Comparison of ENCODE assay signal across 14 mouse cellular contexts in genomic region chr11:112197620-112198268, GRCm38 (mm10).
A peak's percentile ranks its signal among the peaks of the same experiment; 100 is the strongest.
DNase-seq lines count a peak whose midpoint lies in the region; ATAC-seq lines count a peak whose summit lies in the region.
"Had no signal": no experiment of that assay in that cellular context is flagged by ENCODE, and none has a peak within 500 bp of the region (broad histone marks: within the 10 kb centered on the region; RNA-seq: fewer than 3 reads in every experiment).

No protein-coding gene starts in this region.

- H3K4me3 ChIP-seq in heart, embryonic 10.5 days = peak overlapping the region; percentile 24; the same call in 1 of the 2 replicates
- no peak overlapping the region for H3K4me3 ChIP-seq in embryonic facial prominence, embryonic 11.5 days (ENCODE audit: low read depth, low read length)
- no peak overlapping the region for H3K4me3 ChIP-seq in hindbrain, embryonic 14.5 days (replicated peaks; ENCODE audit: low read length)
- no peak overlapping the region for H3K4me3 ChIP-seq in neural tube, embryonic 13.5 days
- H3K4me3 ChIP-seq: layer of hippocampus, adult 2 months had no signal

- H3K27me3 ChIP-seq in heart, embryonic 10.5 days (ENCODE audit: insufficient read depth, poor library complexity, severe bottlenecking) = no peaks in the 10 kb centered on the region; the same call in 1 of the 2 replicates
- no peaks in the 10 kb centered on the region; the same call in 1 of the 2 replicates for H3K27me3 ChIP-seq in embryonic facial prominence, embryonic 11.5 days (ENCODE audit: control insufficient read depth, insufficient read depth, low read length)
- H3K27me3 ChIP-seq in hindbrain, embryonic 14.5 days (ENCODE audit: control insufficient read depth, insufficient read depth, low read length) = no peaks in the 10 kb centered on the region
- H3K27me3 ChIP-seq in neural tube, embryonic 13.5 days = peaks cover 6% of the 10 kb centered on the region; the same call in 1 of the 2 replicates
- H3K27me3 ChIP-seq: Patski had no signal

- ATAC-seq in embryonic facial prominence, embryonic 11.5 days (replicated peaks; ENCODE audit: insufficient number of reproducible peaks, low FRiP score, low TSS enrichment, low read depth) = peak; percentile 72; the same call in 1 of the 2 replicates
- ATAC-seq in hindbrain, embryonic 14.5 days (ENCODE audit: low FRiP score) = 0 out of 2 replicates have a peak, but pooled peaks have one; percentile 43
- peak; percentile 88 for ATAC-seq in neural tube, embryonic 13.5 days (ENCODE audit: low read depth)
- ATAC-seq: Patski had no signal

- H3K9ac ChIP-seq in embryonic facial prominence, embryonic 11.5 days (replicated peaks; ENCODE audit: low read length) = no peak overlapping the region
- H3K9ac ChIP-seq in hindbrain, embryonic 14.5 days = no peak overlapping the region
- H3K9ac ChIP-seq in neural tube, embryonic 13.5 days = no peak overlapping the region

- no peak for DNase-seq in heart, embryonic 10.5 days (ENCODE audit: low spot score)
- DNase-seq in heart, postnatal 10 days = no peak
- DNase-seq in embryonic facial prominence, embryonic 11.5 days (ENCODE audit: low spot score) = peak; percentile 37
- DNase-seq in hindbrain, embryonic 14.5 days (ENCODE audit: low spot score) = no peak
- DNase-seq in cerebellum, adult 8-10 months = no peak
- DNase-seq in layer of hippocampus, adult 18-20 months (ENCODE audit: low spot score in 2 of 2) = no peak
- no peak for DNase-seq in frontal cortex, postnatal 25 days (ENCODE audit: low spot score in 2 of 2)
- DNase-seq: gastrocnemius, postnatal 10 days; heart, postnatal 36 days; spleen, adult 18-20 months; thymus, postnatal 36 days had no signal

- no peak overlapping the region for H3K27ac ChIP-seq in heart, embryonic 10.5 days
- H3K27ac ChIP-seq in embryonic facial prominence, embryonic 11.5 days (replicated peaks; ENCODE audit: low read depth, low read length) = no peak overlapping the region
- H3K27ac ChIP-seq in hindbrain, embryonic 14.5 days = no peak overlapping the region
- H3K27ac ChIP-seq in neural tube, embryonic 13.5 days (replicated peaks) = no peak overlapping the region
- H3K27ac ChIP-seq: layer of hippocampus, adult 2 months had no signal

- intact Hi-C loops in heart, postnatal 10 days (cut with DNase I) = no loop called here

- H3K4me2 ChIP-seq in embryonic facial prominence, embryonic 11.5 days (ENCODE audit: low read depth, low read length) = no peak overlapping the region
- peak overlapping the region; percentile 22 for H3K4me2 ChIP-seq in hindbrain, embryonic 14.5 days (replicated peaks)
- H3K4me2 ChIP-seq in neural tube, embryonic 13.5 days = peak overlapping the region; percentile 31

- H3K9me3 ChIP-seq in heart, embryonic 10.5 days = no peaks in the 10 kb centered on the region
- no peaks in the 10 kb centered on the region for H3K9me3 ChIP-seq in embryonic facial prominence, embryonic 11.5 days (replicated peaks; ENCODE audit: control insufficient read depth, low read length)
- H3K9me3 ChIP-seq in hindbrain, embryonic 14.5 days (ENCODE audit: control insufficient read depth, low read length) = no peaks in the 10 kb centered on the region
- no peaks in the 10 kb centered on the region for H3K9me3 ChIP-seq in neural tube, embryonic 13.5 days

- H3K36me3 ChIP-seq in heart, embryonic 10.5 days = no peaks in the 10 kb centered on the region
- no peaks in the 10 kb centered on the region for H3K36me3 ChIP-seq in embryonic facial prominence, embryonic 11.5 days (replicated peaks; ENCODE audit: control insufficient read depth, insufficient read depth, low read depth, low read length)
- no peaks in the 10 kb centered on the region for H3K36me3 ChIP-seq in hindbrain, embryonic 14.5 days (replicated peaks; ENCODE audit: control insufficient read depth, insufficient read depth)
- H3K36me3 ChIP-seq in neural tube, embryonic 13.5 days = no peaks in the 10 kb centered on the region

- 12% methylated on average over 18 of the region's 18 CpGs for WGBS in heart, embryonic 10.5 days
- WGBS in embryonic facial prominence, embryonic 11.5 days = 12% methylated on average over 18 of the region's 18 CpGs
- WGBS in hindbrain, embryonic 14.5 days = 7% methylated on average over 18 of the region's 18 CpGs
- WGBS in neural tube, embryonic 13.5 days = 4% methylated on average over 18 of the region's 18 CpGs

- H3K4me1 ChIP-seq in heart, embryonic 10.5 days = peaks cover 6% of the 10 kb centered on the region; the same call in 1 of the 2 replicates
- H3K4me1 ChIP-seq in embryonic facial prominence, embryonic 11.5 days (ENCODE audit: control insufficient read depth, insufficient read depth, low read length) = no peaks in the 10 kb centered on the region
- H3K4me1 ChIP-seq in hindbrain, embryonic 14.5 days (replicated peaks; ENCODE audit: control insufficient read depth, insufficient read depth, low read length) = 0 out of 2 replicates have a peak, but pooled peaks cover 5% of the 10 kb centered on the region
- H3K4me1 ChIP-seq in neural tube, embryonic 13.5 days (replicated peaks) = peaks cover 17% of the 10 kb centered on the region
